Mouse (Mus musculus) right cerebral cortex, postnatal 14 days (tissue): ENCODE measurements around the gene Celf6.
A peak's percentile ranks its signal among the peaks of the same experiment; 100 is the strongest.

ENCODE experiments used
- DNase-seq: peaks from one replicate; pipeline ENCODE4 v3.0.0; 2022

Celf6 gene

DNA sequence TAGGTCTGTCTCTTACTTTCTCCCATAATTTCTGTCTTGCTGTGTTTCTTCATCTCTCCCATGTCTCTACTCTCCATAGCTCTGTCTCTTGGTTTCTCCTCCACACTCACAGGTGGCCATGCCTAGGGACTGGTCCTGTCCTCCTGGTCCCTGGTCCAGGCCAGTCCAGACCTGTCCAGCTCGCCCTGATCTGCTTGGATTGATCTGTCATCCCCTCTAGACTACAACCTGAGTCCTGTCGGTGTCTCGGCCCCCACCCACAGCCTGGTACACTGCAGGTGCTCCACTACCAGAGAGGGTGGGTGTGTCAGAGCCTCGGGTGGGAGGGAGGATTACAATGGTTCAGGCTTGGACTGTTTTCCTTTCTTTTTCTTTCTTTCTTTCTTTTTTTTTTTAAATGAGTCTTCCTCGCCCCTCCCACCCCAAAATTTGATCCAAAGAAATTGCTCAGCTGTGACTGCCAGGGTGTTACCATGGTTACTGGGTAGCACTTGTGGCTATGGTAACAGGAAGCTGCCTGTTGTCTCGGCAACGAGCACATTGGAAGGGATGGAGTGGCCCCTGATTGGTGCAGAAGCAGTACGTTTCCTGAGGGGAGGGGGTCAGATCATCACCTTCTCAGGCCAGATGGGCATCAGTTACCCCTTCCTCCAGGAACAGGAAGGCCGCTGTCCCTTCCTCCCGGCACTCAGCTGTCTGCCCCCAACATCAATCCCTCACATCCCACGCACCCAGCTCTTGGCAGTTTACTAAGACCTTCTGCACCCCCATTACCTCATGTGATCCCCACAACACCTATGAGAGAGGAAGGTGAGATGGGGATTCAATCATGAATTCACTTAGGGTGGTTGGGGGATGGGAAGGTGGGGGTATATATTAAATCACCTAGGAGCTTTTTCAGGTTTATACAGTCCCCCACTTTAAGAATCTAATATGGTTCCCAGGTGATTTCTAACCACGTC lies 11.3 kb downstream of the Celf6 start:
- peak; percentile 64 for DNase-seq

DNA sequence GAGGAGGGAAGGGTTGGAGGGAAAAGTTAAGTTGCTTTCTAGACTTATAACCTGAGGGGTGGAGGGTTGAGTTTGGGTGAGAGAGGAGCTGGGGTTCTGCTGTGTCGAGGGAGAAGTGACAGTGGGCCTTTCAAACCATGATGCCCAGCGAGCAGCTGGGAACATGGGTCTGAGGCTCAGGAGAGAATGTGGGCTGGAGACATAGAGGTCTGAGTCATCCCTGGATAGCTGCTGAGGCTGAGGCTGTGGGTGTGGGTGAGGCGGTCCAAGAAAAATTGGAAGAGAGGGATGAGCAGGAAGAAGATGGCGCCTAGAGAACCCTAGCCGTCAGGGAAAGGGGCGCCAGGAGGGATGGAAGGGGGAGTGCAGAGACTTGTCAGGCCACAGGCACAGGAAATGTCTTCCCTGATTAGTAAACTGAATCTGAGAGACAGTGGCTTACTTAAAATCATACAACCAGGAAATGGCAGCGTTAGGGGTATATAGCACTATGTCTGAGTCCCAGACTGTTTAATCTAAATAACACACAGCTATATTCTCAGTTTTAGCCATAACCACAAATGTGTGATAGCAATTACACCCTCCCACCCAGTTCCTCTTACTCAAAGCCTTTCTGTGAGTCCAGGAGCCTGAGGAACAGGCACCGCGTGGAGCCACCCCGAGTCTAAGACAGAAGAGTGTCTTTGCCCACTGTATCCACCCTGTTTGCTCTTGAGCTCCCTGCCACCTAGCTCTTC lies 12.2 kb downstream of the Celf6 start:
- DNase-seq: peak; percentile 30

DNA sequence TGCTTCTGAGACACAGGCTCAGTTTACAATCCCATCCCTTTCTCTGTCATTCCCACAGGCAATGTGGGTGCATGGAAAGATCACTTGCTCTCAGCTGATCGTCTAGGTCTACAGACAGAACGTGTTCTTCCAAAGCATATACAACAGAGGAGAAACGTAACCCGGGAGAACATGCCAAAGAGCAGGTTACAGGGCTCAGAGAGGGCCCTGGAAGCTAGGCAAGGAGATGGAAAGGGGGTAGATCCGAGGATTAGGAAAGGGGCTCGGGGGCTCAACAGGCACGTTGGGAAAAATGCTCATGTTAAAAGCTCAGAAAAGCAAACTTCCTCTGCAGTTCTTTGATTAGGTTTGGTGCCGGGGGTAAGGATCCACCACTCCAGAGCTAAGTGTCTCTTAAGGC lies 23.9 kb downstream of the Celf6 start:
- DNase-seq: no peak

DNA sequence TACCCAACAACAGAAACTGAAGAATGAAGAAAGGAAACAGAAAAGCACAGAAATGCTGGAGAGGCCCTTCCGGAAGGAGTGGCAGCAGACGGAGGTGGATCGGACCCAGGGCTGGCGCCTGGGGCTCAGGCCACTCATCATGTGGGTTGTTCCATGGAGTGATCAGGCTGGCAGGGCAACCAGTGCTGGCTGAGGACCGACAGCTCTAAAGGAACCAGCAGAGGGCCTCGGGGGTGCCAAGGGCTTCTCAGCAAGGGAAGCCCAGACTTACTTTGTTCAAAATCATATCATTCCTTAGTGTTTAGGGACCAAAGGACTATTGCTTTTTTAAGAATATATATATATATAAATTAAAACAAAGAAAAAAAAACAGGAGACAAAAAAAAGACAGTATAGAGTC lies 28.2 kb downstream of the Celf6 start:
- no peak for DNase-seq

DNA sequence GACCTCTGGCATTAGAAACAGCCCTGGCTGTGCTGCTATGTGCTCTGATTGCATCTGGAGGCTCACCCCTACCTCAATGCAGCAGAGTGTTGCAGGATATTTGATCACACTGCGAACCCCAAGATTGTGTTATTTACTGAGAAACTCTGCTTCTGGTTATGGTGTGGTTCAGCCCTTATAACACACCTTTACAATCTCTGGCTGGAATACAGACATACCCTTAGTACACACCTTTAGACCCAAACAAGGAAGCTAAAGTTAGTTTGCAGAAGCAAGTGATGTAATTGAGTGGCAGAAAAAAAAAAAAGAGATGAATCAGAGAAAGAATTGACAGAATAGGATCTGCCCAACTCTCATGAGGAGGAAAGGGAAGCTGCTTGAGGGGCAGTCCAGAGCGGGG lies 33.2 kb downstream of the Celf6 start:
- DNase-seq: no peak

DNA sequence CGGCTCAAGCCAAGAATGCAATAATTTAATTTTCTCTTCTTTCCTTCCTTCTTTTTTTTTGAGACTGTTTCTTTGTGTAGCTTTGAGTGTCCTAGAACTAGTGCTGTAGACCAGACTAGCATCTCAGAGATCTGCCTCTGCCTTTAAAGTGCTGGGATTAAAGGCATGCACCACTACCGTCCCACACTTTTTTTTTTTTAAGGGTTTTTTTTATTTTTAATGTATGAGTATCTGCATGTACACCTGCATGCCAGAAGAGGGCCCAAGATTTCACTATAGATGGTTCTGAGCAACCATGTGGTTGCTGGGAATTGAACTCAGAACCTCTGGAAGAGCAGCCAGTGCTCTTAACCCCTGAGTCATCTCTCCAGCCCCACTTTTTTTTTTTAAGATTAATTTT lies 38.1 kb downstream of the Celf6 start:
- no peak for DNase-seq

DNA sequence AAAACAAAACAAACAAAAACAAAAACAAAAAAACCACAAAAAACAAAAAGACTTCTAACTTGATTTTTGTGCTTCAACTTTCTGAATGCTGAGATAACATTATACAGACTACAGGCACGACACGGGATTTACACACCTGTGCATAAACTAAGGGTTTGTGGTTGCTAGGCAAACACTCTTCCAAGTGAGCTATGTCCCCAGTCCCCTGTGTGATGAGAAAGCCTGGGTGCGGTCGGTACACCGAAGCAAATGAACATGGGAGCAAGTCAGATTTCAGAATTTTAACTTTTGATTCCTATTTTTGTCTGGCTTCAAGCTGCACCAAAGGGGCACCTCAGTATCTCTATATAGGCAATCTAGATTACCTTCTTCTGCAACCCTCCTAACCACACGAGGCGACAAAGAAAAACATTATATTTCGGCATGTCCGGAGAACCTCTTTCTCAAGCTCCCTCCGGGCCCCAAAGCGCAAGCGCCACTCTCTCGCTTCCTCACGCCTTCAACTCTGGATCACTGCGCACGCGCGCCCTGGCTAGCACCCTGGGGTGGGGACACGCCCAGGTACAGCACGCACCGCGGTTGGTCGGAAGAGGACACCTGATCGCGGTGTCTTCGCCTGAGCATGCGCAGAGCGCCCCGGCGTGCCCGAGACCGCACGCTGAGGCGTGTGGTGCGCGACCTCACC lies 39.0 kb downstream of the Celf6 start, which contains the start of gene Parp6:
Gene Parp6, plus strand, starts transcription at position 663 of the 685 bp plus-strand sequence.
- DNase-seq: peak; percentile 100

DNA sequence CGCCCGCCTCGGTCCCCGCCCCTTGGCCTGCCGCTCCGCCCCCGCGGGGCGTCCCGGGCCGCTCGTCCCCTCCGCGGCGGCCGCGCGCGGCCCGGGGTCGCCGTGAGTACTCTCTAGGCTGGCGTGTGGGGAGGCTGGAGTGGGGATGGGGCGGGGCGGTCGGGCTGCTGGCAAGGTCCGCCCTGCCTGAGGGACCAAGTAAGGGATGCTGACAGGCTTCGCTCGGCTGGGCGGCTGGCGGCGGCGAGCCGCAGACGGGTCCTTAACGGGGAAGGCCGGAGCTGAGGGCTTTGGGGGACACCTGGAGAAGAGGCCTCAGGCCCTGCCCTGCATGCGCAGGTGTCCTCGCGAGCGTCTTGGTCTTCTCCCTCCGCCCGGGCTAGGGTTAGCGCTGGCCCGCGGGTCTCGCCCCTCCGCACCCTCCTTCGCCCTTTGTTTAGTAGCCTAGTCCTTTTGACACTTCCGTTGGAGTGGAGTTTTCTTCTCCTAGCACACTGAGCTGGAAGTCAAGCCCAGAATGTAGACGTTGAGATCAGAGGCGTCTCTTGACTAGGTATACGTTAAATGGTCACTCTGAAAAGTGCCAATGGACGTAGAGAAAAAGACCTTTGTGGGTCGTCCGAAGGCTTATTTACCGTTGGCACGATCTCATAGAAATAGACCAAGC lies 39.7 kb downstream of the Celf6 start:
- no peak for DNase-seq

DNA sequence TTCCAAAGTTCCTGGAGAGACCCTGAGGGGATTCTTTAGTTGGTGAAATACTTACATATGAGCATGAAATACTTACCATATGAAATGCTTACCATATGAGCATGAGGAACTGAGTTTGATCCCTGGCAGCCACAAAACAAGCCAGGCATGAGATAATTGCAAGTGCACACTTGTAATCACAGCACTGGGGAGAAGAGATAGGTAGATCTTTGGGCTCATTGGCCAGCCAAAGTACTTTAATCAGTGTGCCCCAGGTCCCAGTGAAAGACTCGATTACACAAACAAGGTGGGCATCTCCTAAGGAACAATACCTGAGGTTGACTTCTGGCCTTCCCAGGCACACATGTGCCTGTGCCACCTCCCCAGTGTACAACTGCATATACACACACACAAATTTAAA lies 60.7 kb downstream of the Celf6 start:
- DNase-seq: no peak

DNA sequence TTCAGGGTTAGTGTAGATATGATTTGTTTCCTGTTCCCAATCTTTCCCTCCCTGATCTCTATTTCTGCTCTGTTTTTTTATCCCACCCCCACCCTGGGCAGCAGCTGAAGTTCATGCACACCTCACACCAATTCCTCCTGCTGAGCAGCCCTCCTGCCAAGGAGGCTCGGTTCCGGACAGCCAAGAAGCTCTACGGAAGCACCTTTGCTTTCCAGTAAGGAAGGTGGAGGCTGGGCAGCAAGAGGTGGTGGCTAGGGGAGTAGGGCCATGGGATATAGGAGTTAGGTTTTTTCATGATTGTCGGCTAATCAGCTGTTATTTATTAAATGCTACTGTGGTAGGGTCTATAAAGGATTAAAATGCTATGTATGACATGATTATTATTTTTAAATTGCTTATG lies 62.2 kb downstream of the Celf6 start:
- no peak for DNase-seq

DNA sequence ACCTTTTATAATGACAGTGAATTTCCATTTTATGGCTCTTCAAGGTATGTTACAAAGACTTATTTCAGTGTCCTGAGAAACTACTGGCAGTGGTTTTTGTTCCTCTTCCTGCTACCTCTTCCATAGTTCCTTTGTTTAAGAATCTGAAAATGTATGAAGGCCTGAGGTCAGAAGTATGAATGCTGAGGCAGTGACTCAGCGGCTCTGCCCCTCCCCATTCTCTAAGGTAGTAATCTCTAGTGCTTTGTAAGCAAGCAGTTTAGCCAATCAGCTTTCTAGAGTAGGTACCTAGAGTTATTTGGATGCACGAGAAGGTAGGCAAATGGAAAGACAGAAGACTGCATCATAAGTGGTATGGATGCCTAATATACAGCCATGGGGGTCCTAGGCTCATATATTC lies 63.6 kb downstream of the Celf6 start:
- no peak for DNase-seq

DNA sequence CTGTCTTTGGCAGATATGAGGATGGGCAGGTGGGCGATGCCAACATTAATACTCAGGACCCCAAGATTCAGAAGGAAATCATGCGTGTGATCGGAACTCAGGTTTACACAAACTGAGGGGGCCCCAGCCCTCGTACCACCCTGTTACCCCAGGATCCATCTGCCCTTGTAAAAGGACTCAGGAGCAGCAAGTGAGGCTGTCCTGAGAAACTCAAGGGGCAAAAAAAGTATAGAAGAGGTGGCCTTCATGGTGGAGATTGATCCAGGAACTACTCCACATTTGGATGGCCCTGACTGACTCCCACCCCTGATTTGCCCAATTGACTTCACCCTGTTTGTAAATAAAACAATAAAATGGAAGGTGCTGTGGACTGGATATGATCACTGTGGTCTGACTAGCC lies 72.2 kb downstream of the Celf6 start:
- no peak for DNase-seq

DNA sequence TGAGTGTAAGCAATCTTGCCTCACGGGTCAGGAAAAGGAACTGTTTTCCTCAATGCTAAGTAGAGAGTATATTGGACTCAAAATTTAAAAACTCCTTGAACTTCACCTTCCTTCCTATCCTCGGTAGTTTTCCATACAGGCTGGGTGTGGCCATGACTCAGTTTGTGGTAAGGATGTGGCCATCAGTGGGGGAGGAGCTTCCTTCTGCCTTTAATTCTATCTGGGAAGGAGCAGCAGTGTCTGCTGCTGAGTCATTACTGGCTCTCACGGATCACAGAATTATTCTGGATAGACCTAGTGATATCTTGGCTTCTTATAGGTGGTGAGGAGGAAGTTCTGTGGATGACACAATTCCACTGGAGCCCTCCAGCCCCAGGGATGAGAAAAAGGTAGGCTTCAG lies 75.7 kb downstream of the Celf6 start:
- no peak for DNase-seq

DNA sequence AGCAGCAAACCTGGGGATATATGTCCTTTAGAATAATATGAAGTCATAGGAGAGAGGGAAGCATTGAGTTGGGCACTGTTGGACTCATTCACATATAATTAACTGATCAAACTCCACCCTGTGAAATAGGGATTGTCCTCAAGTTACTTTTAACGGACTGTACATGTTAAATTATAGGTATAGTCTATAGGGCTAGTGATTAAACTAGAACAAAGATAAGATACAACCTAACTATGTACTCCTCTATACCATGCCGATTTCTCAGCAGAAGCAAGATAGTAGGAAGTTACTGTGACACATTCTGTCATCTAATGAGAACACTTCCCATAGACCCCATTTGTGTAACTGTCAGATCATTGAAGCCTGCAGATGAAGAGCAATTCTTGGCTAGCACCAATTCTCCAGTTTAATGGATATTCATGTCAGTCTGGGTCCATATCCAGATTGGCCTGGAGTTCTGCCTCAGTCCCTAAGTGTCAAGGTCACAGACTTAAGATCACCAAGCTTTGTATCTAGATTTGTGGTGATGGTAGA lies 76.8 kb downstream of the Celf6 start:
- no peak for DNase-seq

DNA sequence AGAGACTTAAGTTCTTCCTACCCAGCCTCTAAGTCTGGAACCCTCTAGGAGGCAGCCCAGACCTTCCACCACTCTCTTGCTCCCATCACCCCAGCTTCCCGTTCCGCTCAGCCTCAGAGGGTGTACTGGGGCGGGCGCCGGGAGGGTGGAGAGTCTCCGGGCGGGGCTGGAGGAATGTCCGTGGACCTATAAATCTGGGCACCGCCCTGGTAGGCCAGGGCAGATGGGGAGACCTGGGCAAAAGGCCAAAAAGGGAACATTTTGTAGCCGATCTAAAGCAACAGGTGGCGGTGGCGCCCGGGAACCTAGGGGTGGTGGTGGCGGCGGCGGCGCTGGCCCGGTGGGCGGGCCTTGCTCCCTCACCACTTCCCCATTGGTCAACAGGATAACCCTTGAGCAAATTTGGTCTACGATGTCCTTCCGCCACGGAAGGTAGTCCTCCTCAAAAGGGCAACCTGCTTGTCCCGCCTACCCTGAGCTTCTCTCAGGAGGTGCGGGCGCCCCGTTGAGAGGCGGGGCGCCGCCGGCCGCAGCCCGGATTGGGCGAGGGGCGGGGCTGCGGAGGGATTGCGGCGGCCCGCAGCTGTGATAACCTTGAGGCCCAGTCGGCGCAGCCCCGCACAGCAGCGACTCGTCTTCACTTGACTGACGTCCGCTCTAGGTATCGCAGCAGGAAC lies 78.4 kb downstream of the Celf6 start, which contains the start of gene Pkm:
Gene Pkm, plus strand, starts transcription at position 411 of the 677 bp plus-strand sequence.
- DNase-seq: peak; percentile 96
